Mouse (Mus musculus): ENCODE measurements at regions not wholly inside any gene's neighbourhood (a gene's known extent, or its start where the extent isn't known, plus 50 kb on each side); places are given as distances from the start of the nearest gene placed in this dataset.
A peak's percentile ranks its signal among the peaks of the same experiment; 100 is the strongest.

DNA sequence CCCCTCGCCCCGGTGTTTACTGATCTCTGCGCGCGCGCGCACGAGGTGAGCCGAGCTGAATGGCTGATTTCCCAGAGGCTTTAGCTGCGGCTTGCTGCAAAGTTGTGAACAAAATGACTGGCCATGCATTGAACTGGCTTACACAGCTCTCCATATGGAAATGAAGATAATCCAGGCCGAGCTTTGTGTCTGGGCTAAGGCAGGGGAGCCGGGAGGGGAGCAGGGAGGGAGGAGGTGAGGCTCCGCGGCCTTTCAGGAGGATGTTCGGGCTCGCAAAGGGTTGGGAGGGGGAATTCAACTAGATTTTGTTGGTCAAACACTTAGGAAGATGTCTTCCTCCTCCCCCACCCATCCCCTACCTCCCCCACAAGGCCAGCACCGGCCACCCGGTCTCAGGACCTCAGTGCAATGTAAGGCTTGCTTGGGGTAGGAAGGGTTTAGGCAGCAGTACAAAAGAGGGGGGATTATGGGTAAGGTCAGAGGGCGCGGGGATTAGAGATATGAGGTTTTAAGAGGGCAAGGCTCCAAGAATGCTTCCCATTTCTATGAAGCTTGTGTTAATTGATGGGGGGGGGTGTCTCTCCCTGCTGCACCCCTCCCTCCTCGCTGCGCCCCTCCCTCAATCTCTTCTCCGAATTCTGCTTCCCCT lies 143.3 kb upstream of the Lhx5 start:
- TF ChIP-seq ZNF384 (IDR thresholded peaks at IDR 0.05; ENCODE audit: low read depth, low read length), result no peak
- no peak for TF ChIP-seq CHD2 (IDR thresholded peaks at IDR 0.05; ENCODE audit: low read depth, low read length)
- Histone ChIP-seq H3K4me3 (ENCODE audit: insufficient read depth in 1 of 2, low read depth in 1 of 2, low read length in 2 of 2, poor library complexity in 1 of 2, severe bottlenecking in 1 of 2) (peak overlapping the region; percentile 23 to 46; a peak in 3 of 4 replicates), H3K27ac (ENCODE audit: insufficient read depth, low read depth, low read length, poor library complexity, severe bottlenecking) (no peak overlapping the region), H3K9ac (ENCODE audit: insufficient read depth, low read depth, low read length, poor library complexity, severe bottlenecking) (peak overlapping the region; percentile 59; the same call in 1 of the 2 replicates), H3K4me1 (ENCODE audit: control insufficient read depth in 2 of 2, insufficient read depth in 2 of 2, low read length in 2 of 2, poor library complexity in 1 of 2) (peaks cover 0 to 2% of the 10 kb centered on the region in 2 experiments; a peak in 1 of 4 replicates), H3K9me3 (ENCODE audit: control insufficient read depth, insufficient read depth, low read depth, low read length) (no peaks in the 10 kb centered on the region), H3K36me3 (ENCODE audit: control insufficient read depth, insufficient read depth, low read length, poor library complexity, severe bottlenecking) (no peaks in the 10 kb centered on the region)
- no peak for DNase-seq (ENCODE audit: low read depth, low spot score)
- in situ Hi-C loops (cut with MboI; ENCODE audit: low sequenced_read_pairs in 2 of 2, unreplicated experiment in 2 of 2), result no loop called here

- H3K36me3 ChIP-seq (ENCODE audit: control insufficient read depth, insufficient read depth, low read length, poor library complexity, severe bottlenecking), result no peaks in the 10 kb centered on the region
- TF ChIP-seq HCFC1 (IDR thresholded peaks at IDR 0.05; ENCODE audit: borderline replicate concordance, insufficient read depth, low read length) (no peak), ZNF384 (IDR thresholded peaks at IDR 0.05; ENCODE audit: low read depth, low read length) (no peak), ZC3H11A (IDR thresholded peaks at IDR 0.05; ENCODE audit: borderline replicate concordance, low read depth, low read length) (no peak), MAFK (IDR thresholded peaks at IDR 0.05; ENCODE audit: insufficient read depth, low read depth, low read length) (no peak), CHD2 (IDR thresholded peaks at IDR 0.05; ENCODE audit: low read depth, low read length) (no peak)
- no peak overlapping the region for H3K27ac ChIP-seq (ENCODE audit: insufficient read depth, low read depth, low read length, poor library complexity, severe bottlenecking)
- in situ Hi-C loops (cut with MboI; ENCODE audit: low sequenced_read_pairs in 2 of 2, unreplicated experiment in 2 of 2), result no loop called here
- H3K4me1 ChIP-seq (ENCODE audit: control insufficient read depth in 2 of 2, insufficient read depth in 2 of 2, low read length in 2 of 2, poor library complexity in 1 of 2), result peaks cover 0 to 10% of the 10 kb centered on the region in 2 experiments; a peak in 2 of 4 replicates
- no peak overlapping the region for H3K4me3 ChIP-seq (ENCODE audit: insufficient read depth in 1 of 2, low read depth in 1 of 2, low read length in 2 of 2, poor library complexity in 1 of 2, severe bottlenecking in 1 of 2)
- no peak overlapping the region for H3K9ac ChIP-seq (ENCODE audit: insufficient read depth, low read depth, low read length, poor library complexity, severe bottlenecking)
- H3K9me3 ChIP-seq (ENCODE audit: control insufficient read depth, insufficient read depth, low read depth, low read length), result no peaks in the 10 kb centered on the region
- DNase-seq (ENCODE audit: low read depth, low spot score), result no peak
These were observed 136.9 kb upstream of the Lhx5 start for GRCm38 (mm10) chr5:120294526-120295078.

GRCm38 (mm10) chr5:120297190-120297589 lies 134.3 kb upstream of the Lhx5 start:
- no peaks in the 10 kb centered on the region for H3K36me3 ChIP-seq (ENCODE audit: control insufficient read depth, insufficient read depth, low read length, poor library complexity, severe bottlenecking)
- no peak for DNase-seq (ENCODE audit: low read depth, low spot score)

GRCm38 (mm10) chr5:120297665-120298282 lies 133.7 kb upstream of the Lhx5 start:
- in situ Hi-C loops (cut with MboI; ENCODE audit: low sequenced_read_pairs in 2 of 2, unreplicated experiment in 2 of 2), result no loop called here
- H3K36me3 ChIP-seq (ENCODE audit: control insufficient read depth, insufficient read depth, low read length, poor library complexity, severe bottlenecking), result no peaks in the 10 kb centered on the region
- H3K4me3 ChIP-seq (ENCODE audit: insufficient read depth in 1 of 2, low read depth in 1 of 2, low read length in 2 of 2, poor library complexity in 1 of 2, severe bottlenecking in 1 of 2), result no peak overlapping the region
- TF ChIP-seq CHD2 (IDR thresholded peaks at IDR 0.05; ENCODE audit: low read depth, low read length) (no peak), ZC3H11A (IDR thresholded peaks at IDR 0.05; ENCODE audit: borderline replicate concordance, low read depth, low read length) (no peak), ZNF384 (IDR thresholded peaks at IDR 0.05; ENCODE audit: low read depth, low read length) (no peak), HCFC1 (IDR thresholded peaks at IDR 0.05; ENCODE audit: borderline replicate concordance, insufficient read depth, low read length) (no peak), MAFK (IDR thresholded peaks at IDR 0.05; ENCODE audit: insufficient read depth, low read depth, low read length) (no peak)
- no peak overlapping the region for H3K9ac ChIP-seq (ENCODE audit: insufficient read depth, low read depth, low read length, poor library complexity, severe bottlenecking)
- no peak for DNase-seq (ENCODE audit: low read depth, low spot score)
- H3K4me1 ChIP-seq (ENCODE audit: control insufficient read depth in 2 of 2, insufficient read depth in 2 of 2, low read length in 2 of 2, poor library complexity in 1 of 2), result peaks cover 2 to 28% of the 10 kb centered on the region in 2 experiments; a peak in 2 of 4 replicates
- no peaks in the 10 kb centered on the region for H3K9me3 ChIP-seq (ENCODE audit: control insufficient read depth, insufficient read depth, low read depth, low read length)
- H3K27ac ChIP-seq (ENCODE audit: insufficient read depth, low read depth, low read length, poor library complexity, severe bottlenecking), result no peak overlapping the region; the same call in 1 of the 2 replicates

More at GRCm38 (mm10) chr5:120297190-120297589, 134.3 kb upstream of the Lhx5 start:
- H3K4me3 ChIP-seq (ENCODE audit: insufficient read depth in 1 of 2, low read depth in 1 of 2, low read length in 2 of 2, poor library complexity in 1 of 2, severe bottlenecking in 1 of 2), result no peak overlapping the region
- no peaks in the 10 kb centered on the region for H3K9me3 ChIP-seq (ENCODE audit: control insufficient read depth, insufficient read depth, low read depth, low read length)
- no peak overlapping the region; the same call in 1 of the 2 replicates for H3K27ac ChIP-seq (ENCODE audit: insufficient read depth, low read depth, low read length, poor library complexity, severe bottlenecking)
- in situ Hi-C loops (cut with MboI; ENCODE audit: low sequenced_read_pairs in 2 of 2, unreplicated experiment in 2 of 2), result no loop called here
- TF ChIP-seq HCFC1 (IDR thresholded peaks at IDR 0.05; ENCODE audit: borderline replicate concordance, insufficient read depth, low read length) (no peak), CHD2 (IDR thresholded peaks at IDR 0.05; ENCODE audit: low read depth, low read length) (no peak), ZC3H11A (IDR thresholded peaks at IDR 0.05; ENCODE audit: borderline replicate concordance, low read depth, low read length) (no peak), ZNF384 (IDR thresholded peaks at IDR 0.05; ENCODE audit: low read depth, low read length) (no peak), MAFK (IDR thresholded peaks at IDR 0.05; ENCODE audit: insufficient read depth, low read depth, low read length) (no peak)
- H3K4me1 ChIP-seq (ENCODE audit: control insufficient read depth in 2 of 2, insufficient read depth in 2 of 2, low read length in 2 of 2, poor library complexity in 1 of 2), result peaks cover 1 to 26% of the 10 kb centered on the region in 2 experiments; a peak in 2 of 4 replicates
- no peak overlapping the region for H3K9ac ChIP-seq (ENCODE audit: insufficient read depth, low read depth, low read length, poor library complexity, severe bottlenecking)

All from ES-E14 (cell line).